Mouse (Mus musculus) limb, embryonic 14.5 days (tissue): ENCODE measurements at regions not wholly inside any gene's neighbourhood (a gene's known extent, or its start where the extent isn't known, plus 50 kb on each side); places are given as distances from the start of the nearest gene placed in this dataset.

Experiments used
- ATAC-seq: fragments of 200-750 bp; cut with Nextera tagmentation; 2 replicates; pipeline ENCODE4 v1.8.0; 2017; ENCODE audit warnings: low read depth, moderate number of reproducible peaks, moderate TSS enrichment; ENCODE audit not compliant: low FRiP score
- DNase-seq: peaks from one replicate; pipeline ENCODE4 v3.0.0-alpha.2; 2015; ENCODE audit warnings: low spot score
- H3K27ac ChIP-seq: fragments of 300-500 bp; sonication (generic); replicated peaks from 2 replicates; pipeline ENCODE4 v1.5.1; 2014; ENCODE audit warnings: low read depth, mild to moderate bottlenecking, low read length, moderate library complexity, mixed read lengths
- H3K27me3 ChIP-seq: fragments of 300-500 bp; sonication (generic); 2 replicates; pipeline ENCODE4 v1.6.1; 2014; ENCODE audit warnings: low read length, mixed read lengths; ENCODE audit not compliant: control insufficient read depth, insufficient read depth
- H3K36me3 ChIP-seq: fragments of 300-500 bp; sonication (generic); 2 replicates; pipeline ENCODE4 v1.6.1; 2014; ENCODE audit warnings: mild to moderate bottlenecking, low read length, moderate library complexity, mixed read lengths; ENCODE audit not compliant: control insufficient read depth, insufficient read depth
- H3K4me1 ChIP-seq: fragments of 300-500 bp; sonication (generic); 2 replicates; pipeline ENCODE4 v1.6.1; 2014; ENCODE audit warnings: antibody characterized with exemption, low read length, mixed read lengths; ENCODE audit not compliant: control insufficient read depth, insufficient read depth
- H3K4me2 ChIP-seq: fragments of 300-500 bp; sonication (generic); replicated peaks from 2 replicates; pipeline ENCODE4 v1.6.1; 2014; ENCODE audit warnings: low read depth, mild to moderate bottlenecking, low read length, moderate library complexity; ENCODE audit not compliant: severe bottlenecking
- H3K4me3 ChIP-seq: fragments of 300-500 bp; sonication (generic); replicated peaks from 2 replicates; pipeline ENCODE4 v1.5.1; 2014; ENCODE audit warnings: low read length
- H3K9ac ChIP-seq: fragments of 300-500 bp; sonication (generic); 2 replicates; pipeline ENCODE4 v1.6.1; 2014; ENCODE audit warnings: mild to moderate bottlenecking, low read depth, low read length, moderate library complexity; ENCODE audit not compliant: severe bottlenecking
- H3K9me3 ChIP-seq: fragments of 300-500 bp; sonication (generic); 2 replicates; pipeline ENCODE4 v1.6.1; 2016; ENCODE audit warnings: low read length; ENCODE audit not compliant: control insufficient read depth
- POLR2A ChIP-seq: fragments of 200-500 bp; IDR thresholded peaks from 2 replicates; pipeline ENCODE4 v1.8.0; 2012; ENCODE audit warnings: inconsistent platforms, mild to moderate bottlenecking, moderate library complexity, borderline replicate concordance; ENCODE audit not compliant: insufficient read depth, insufficient read length; ENCODE audit errors: extremely low read depth
- WGBS: fragments of 180-500 bp; shearing (Covaris S2); extraction: QIAGEN DNeasy Blood & Tissue Kit; methylation state at CpG from one replicate; pipeline ENCODE4 v1.1.7; 2014; 5-methylcytosine and 5-hydroxymethylcytosine counted together

DNA sequence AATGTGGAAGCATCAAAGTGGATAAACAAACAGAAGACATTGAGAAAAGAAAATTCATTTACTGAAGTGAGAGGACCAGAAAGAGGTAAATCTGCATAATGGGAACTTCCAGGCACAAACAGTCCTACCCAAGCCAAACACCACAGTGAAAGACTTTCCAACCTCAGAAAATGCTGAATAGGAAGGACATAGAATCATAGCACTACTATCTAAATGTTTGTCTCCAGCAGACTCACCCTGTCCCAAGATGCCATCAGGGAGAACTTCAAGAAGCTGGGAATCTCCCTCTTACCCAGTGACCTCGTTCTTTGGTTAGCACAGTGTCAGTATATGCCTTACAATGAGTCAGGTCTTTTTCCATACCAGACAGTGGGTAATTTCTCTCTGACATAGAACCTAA is 783.4 kb downstream of the Stpg2 start:
- 61% methylated on average over 1 of the region's 1 CpGs for WGBS
- no peak overlapping the region for H3K4me2 ChIP-seq
- H3K27me3 ChIP-seq: no peaks in the 10 kb centered on the region
- ATAC-seq (no peak), DNase-seq (no peak)
- H3K4me1 ChIP-seq: no peaks in the 10 kb centered on the region
- no peak overlapping the region for H3K9ac ChIP-seq
- no peaks in the 10 kb centered on the region for H3K9me3 ChIP-seq
- H3K36me3 ChIP-seq: no peaks in the 10 kb centered on the region
- TF ChIP-seq POLR2A: no peak
- no peak overlapping the region for H3K27ac ChIP-seq
- H3K4me3 ChIP-seq: no peak overlapping the region

DNA sequence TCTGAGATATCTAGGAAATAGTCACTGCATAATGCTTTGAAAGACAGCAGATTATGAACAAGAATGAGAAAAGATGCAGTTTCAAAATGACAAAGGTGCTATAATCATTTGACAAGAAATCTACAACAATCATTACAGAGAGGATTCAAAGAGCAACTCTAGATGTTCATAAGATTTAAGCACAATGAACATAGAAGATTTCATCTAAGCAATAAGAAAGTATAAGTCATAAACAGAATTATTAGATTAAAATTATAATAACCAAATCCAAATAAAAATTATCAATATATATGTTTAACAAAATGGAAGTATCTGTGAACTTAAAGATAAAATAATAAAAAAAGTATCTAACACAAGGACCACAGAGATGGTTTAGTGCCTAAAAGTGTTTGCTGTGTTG is 783.9 kb downstream of the Stpg2 start:
- H3K4me2 ChIP-seq: no peak overlapping the region
- no peaks in the 10 kb centered on the region for H3K27me3 ChIP-seq
- H3K36me3 ChIP-seq: no peaks in the 10 kb centered on the region
- DNase-seq: no peak
- no peaks in the 10 kb centered on the region for H3K9me3 ChIP-seq
- H3K9ac ChIP-seq: no peak overlapping the region
- no peak for ATAC-seq
- H3K4me3 ChIP-seq: no peak overlapping the region
- no peaks in the 10 kb centered on the region for H3K4me1 ChIP-seq
- H3K27ac ChIP-seq: no peak overlapping the region
- no peak for TF ChIP-seq POLR2A

DNA sequence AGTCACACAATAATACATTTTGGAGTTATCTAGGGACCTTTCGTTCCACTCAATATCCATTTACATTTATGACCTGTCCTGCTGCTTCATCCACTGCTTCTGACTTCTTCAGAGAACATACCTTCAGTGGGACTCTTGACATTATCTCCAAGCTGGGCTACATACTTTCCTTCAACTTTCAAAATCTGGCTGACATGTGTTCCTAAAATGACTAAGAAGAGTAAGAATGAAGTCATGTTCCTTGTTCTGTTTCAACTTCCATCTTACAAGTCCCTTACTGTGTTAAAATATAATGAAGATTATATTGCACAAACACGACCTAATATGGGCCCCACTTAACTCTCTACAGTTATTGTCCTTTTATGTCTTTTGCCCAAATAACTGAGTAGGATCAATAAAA is 807.0 kb downstream of the Stpg2 start:
- H3K9me3 ChIP-seq: no peaks in the 10 kb centered on the region
- TF ChIP-seq POLR2A: no peak
- ATAC-seq (no peak), DNase-seq (no peak)
- H3K4me2 ChIP-seq: no peak overlapping the region
- no peaks in the 10 kb centered on the region for H3K27me3 ChIP-seq
- H3K4me3 ChIP-seq: no peak overlapping the region
- no peak overlapping the region for H3K27ac ChIP-seq
- 66% methylated on average over 2 of the region's 2 CpGs for WGBS
- H3K36me3 ChIP-seq: no peaks in the 10 kb centered on the region
- no peak overlapping the region for H3K9ac ChIP-seq
- no peaks in the 10 kb centered on the region for H3K4me1 ChIP-seq

DNA sequence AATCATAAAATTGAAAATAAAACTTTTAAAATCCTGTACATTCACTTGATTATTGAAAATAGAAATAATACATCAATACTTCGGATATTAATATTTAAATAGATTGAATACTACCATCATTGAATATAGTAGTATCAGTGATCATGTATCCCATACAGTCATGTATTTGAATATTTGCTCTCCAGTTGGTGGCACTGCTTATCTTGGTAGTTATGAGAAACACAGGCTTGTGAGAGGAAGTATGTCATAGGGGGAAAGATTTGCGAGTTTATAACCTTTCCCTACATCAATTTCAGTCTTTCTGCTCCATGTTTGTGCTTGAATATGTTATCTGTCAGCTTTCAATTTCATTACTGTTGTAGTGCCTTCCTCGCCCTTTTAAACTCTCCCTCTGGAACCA is 828.6 kb downstream of the Stpg2 start:
- WGBS: 80% methylated on average over 3 of the region's 3 CpGs
- no peak overlapping the region for H3K4me2 ChIP-seq
- H3K9ac ChIP-seq: no peak overlapping the region
- H3K36me3 ChIP-seq: no peaks in the 10 kb centered on the region
- no peaks in the 10 kb centered on the region for H3K9me3 ChIP-seq
- TF ChIP-seq POLR2A: no peak
- H3K4me1 ChIP-seq: no peaks in the 10 kb centered on the region
- no peaks in the 10 kb centered on the region for H3K27me3 ChIP-seq
- H3K4me3 ChIP-seq: no peak overlapping the region
- no peak overlapping the region for H3K27ac ChIP-seq
- DNase-seq: no peak
- no peak for ATAC-seq

DNA sequence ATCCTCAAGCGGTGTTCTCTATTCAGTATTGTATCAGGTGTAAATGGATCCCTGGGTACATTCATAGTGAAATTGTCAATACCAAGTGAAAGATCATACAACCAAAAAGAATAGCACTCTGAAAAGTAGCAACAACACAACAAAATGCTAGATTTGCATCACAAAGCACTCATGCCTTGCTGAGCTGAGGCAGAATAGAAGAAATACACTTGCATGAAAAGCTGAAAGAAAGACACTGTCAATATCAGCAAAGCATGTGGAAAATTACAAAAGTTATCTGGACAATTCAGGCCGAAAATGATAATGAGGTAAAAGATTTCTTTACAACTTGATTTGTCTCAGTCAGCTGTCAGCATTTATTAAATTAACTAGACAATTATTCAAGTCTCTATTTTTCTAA is 829.6 kb downstream of the Stpg2 start:
- no peak for ATAC-seq

DNA sequence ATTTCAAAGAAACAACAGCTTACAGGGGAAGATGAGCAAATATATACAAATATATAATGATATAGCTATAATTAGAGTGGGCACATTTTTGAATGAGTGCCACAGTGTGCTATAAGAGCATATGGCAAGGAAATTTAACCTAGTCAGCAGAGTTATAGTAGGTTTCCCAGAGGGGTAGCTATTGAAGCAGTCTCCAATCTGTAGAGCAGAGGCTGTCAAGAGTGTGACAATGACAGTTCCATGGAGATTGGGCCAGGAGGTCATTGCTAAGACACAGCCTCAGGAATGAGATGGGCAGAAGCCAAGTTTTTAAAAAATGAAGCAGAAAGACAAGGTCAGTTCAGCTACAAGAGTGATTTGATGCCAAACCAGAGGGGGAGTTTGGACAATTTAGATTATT is 839.4 kb downstream of the Stpg2 start:
- H3K36me3 ChIP-seq: no peaks in the 10 kb centered on the region
- ATAC-seq (no peak), DNase-seq (no peak)
- H3K4me2 ChIP-seq: no peak overlapping the region
- no peak overlapping the region for H3K27ac ChIP-seq
- TF ChIP-seq POLR2A: no peak
- H3K9me3 ChIP-seq: no peaks in the 10 kb centered on the region
- no peaks in the 10 kb centered on the region for H3K4me1 ChIP-seq
- H3K27me3 ChIP-seq: no peaks in the 10 kb centered on the region
- no peak overlapping the region for H3K4me3 ChIP-seq
- H3K9ac ChIP-seq: no peak overlapping the region

More for the DNA sequence above, 829.6 kb downstream of the Stpg2 start:
- Histone ChIP-seq H3K4me2 (no peak overlapping the region), H3K9me3 (no peaks in the 10 kb centered on the region), H3K27ac (no peak overlapping the region), H3K9ac (no peak overlapping the region), H3K27me3 (no peaks in the 10 kb centered on the region), H3K36me3 (no peaks in the 10 kb centered on the region), H3K4me3 (no peak overlapping the region), H3K4me1 (no peaks in the 10 kb centered on the region)
- no peak for TF ChIP-seq POLR2A
- no peak for DNase-seq
- WGBS: 86% methylated on average over 2 of the region's 2 CpGs
